Mouse (Mus musculus): ENCODE measurements around the gene Catsperb. TPM values are rescaled to one million over a fixed set of nuclear protein-coding genes. Genes with fewer than 3 reads are reported as not detected.
"Not testable (repeated sequence)": the region's sequence is repeated elsewhere in the genome, so short reads cannot be mapped to it uniquely, and the experiment has no call there.

The Catsperb gene
- not detected in 2 replicates for polyA plus RNA-seq (2014; fragmentation: Nextera tagmentation; extraction: Ambion mirVana)

DNA sequence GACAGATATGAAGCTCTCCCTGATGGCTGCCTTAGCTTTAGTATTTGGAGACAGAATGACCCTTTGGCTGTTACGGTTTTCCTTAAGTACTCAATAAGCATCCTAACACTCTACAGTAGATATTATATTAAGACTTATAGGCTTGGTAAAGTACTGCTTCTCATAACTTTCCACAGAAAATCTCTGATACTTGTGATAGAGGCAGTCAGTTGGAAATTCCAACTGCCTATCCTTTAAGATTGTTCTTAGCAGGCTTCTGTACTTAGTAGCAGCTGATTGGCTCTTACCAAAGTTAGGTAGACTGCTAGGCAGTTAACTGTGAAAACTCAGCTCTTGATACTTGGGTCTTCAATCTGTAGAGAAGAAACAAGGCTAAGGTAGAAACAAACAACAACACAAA lies at the start of gene Catsperb:
Catsperb (plus strand) TSS at position 301 of the 400 bp plus-strand sequence.
- not testable (repeated sequence) for ATAC-seq (ENCODE audit: low FRiP score); H3K4me1 ChIP-seq (ENCODE audit: control insufficient read depth, insufficient read depth, low read length); H3K9me3 ChIP-seq (ENCODE audit: control insufficient read depth, low read length); H3K9ac ChIP-seq (ENCODE audit: low read length); H3K27me3 ChIP-seq (ENCODE audit: control insufficient read depth, insufficient read depth, low read length); DNase-seq (ENCODE audit: low spot score, missing footprints); H3K4me3 ChIP-seq (ENCODE audit: low read depth, low read length); H3K36me3 ChIP-seq (ENCODE audit: control insufficient read depth, insufficient read depth, low read length); H3K4me2 ChIP-seq; H3K27ac ChIP-seq (ENCODE audit: low read depth, low read length)
- 100% methylated on average over 1 of the region's 1 CpGs for WGBS

GRCm38 (mm10) chr12:101361468-101361867 lies 43.0 kb upstream of the Catsperb start:
- H3K36me3 ChIP-seq (ENCODE audit: control insufficient read depth, insufficient read depth, low read length); H3K4me1 ChIP-seq (ENCODE audit: control insufficient read depth, insufficient read depth, low read length); ATAC-seq (ENCODE audit: low FRiP score); H3K9ac ChIP-seq (ENCODE audit: low read length); H3K4me3 ChIP-seq (ENCODE audit: low read depth, low read length); H3K9me3 ChIP-seq (ENCODE audit: control insufficient read depth, low read length); H3K27ac ChIP-seq (ENCODE audit: low read depth, low read length); H3K4me2 ChIP-seq; H3K27me3 ChIP-seq (ENCODE audit: control insufficient read depth, insufficient read depth, low read length); DNase-seq (ENCODE audit: low spot score, missing footprints): not testable (repeated sequence)
- WGBS, result 84% methylated on average over 1 of the region's 1 CpGs

GRCm38 (mm10) chr12:101381460-101381859 lies 23.0 kb upstream of the Catsperb start:
- WGBS, result no CpG with 5 or more reads among the region's 1 CpGs
- ATAC-seq (ENCODE audit: low FRiP score); H3K4me3 ChIP-seq (ENCODE audit: low read depth, low read length); H3K4me2 ChIP-seq; H3K4me1 ChIP-seq (ENCODE audit: control insufficient read depth, insufficient read depth, low read length); H3K27me3 ChIP-seq (ENCODE audit: control insufficient read depth, insufficient read depth, low read length); H3K36me3 ChIP-seq (ENCODE audit: control insufficient read depth, insufficient read depth, low read length); H3K9ac ChIP-seq (ENCODE audit: low read length); H3K27ac ChIP-seq (ENCODE audit: low read depth, low read length); H3K9me3 ChIP-seq (ENCODE audit: control insufficient read depth, low read length); DNase-seq (ENCODE audit: low spot score, missing footprints): not testable (repeated sequence)

DNA sequence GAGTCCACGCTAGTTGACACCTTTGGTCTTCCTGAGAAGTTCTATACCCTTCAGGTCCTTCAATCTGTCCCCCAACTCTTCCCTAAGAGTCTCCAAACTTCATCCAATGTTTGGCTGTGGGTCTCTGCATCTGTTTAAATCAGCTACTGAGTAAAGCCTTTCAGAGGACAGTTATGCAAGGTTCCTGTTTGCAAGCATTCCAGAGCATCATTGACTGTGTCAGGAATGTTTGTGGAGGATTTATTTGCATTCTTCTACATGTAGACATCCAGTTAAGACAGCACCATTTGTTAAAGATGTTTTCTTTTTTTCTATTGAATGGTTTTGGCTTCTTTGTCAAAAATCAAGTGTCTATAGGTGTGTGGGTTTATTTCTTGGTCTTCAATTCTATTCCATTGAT lies 21.7 kb downstream of the Catsperb start:
- 76% methylated on average over 1 of the region's 1 CpGs for WGBS
- no peaks in the 10 kb centered on the region for H3K4me1 ChIP-seq (ENCODE audit: control insufficient read depth, insufficient read depth, low read length)
- no peak overlapping the region for H3K4me3 ChIP-seq (ENCODE audit: low read depth, low read length)
- H3K9me3 ChIP-seq (ENCODE audit: control insufficient read depth, low read length), result no peaks in the 10 kb centered on the region
- DNase-seq (ENCODE audit: low spot score, missing footprints), result no peak
- no peaks in the 10 kb centered on the region for H3K27me3 ChIP-seq (ENCODE audit: control insufficient read depth, insufficient read depth, low read length)
- no peak overlapping the region for H3K4me2 ChIP-seq
- no peak overlapping the region for H3K27ac ChIP-seq (ENCODE audit: low read depth, low read length)
- H3K9ac ChIP-seq (ENCODE audit: low read length), result no peak overlapping the region
- H3K36me3 ChIP-seq (ENCODE audit: control insufficient read depth, insufficient read depth, low read length), result no peaks in the 10 kb centered on the region
- ATAC-seq (ENCODE audit: low FRiP score), result no peak

DNA sequence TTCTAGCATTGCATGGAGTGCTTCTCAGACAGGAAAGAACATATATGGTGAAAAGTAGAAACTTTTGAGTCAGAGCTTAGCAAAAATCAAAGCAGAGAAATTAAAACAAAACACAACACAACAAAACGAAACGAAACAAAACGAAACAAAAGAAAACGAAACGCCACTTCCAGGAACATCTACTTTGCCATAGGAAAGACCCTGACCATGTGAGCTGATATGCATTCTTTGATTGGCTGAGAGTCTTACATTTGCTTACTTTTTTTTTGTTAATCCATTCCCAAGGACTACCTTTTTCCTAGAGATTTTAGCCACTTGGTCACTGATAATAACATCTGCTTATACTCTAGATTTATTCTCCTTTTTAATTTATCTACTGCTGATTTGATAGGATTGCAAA lies 57.6 kb downstream of the Catsperb start:
- Histone ChIP-seq H3K27ac (ENCODE audit: low read depth, low read length) (no peak overlapping the region), H3K36me3 (ENCODE audit: control insufficient read depth, insufficient read depth, low read length) (no peaks in the 10 kb centered on the region), H3K4me2 (no peak overlapping the region), H3K9ac (ENCODE audit: low read length) (no peak overlapping the region), H3K9me3 (ENCODE audit: control insufficient read depth, low read length) (no peaks in the 10 kb centered on the region), H3K27me3 (ENCODE audit: control insufficient read depth, insufficient read depth, low read length) (no peaks in the 10 kb centered on the region), H3K4me1 (ENCODE audit: control insufficient read depth, insufficient read depth, low read length) (no peaks in the 10 kb centered on the region), H3K4me3 (ENCODE audit: low read depth, low read length) (no peak overlapping the region)
- 96% methylated on average over 5 of the region's 5 CpGs for WGBS
- ATAC-seq (ENCODE audit: low FRiP score), result no peak
- DNase-seq (ENCODE audit: low spot score, missing footprints), result no peak

DNA sequence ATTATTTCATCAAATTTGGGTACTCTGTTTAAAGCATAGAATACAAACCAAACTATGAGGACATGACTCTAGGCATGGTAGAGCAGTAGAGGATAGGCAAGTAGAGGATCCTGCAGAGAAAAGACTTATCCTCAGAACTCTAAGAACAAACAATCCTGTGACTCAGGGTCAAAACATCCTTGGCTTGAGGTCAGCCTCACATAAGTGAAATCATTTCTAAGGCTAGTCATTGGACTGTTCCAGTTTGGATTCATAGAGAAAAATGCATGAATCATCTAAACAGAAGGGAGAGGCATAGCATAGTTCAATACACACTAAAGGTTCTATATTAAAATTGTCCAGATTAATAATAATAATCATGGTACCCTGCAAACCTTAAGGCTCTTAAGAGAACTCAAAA lies 79.1 kb downstream of the Catsperb start:
- no peak for ATAC-seq (ENCODE audit: low FRiP score)
- H3K4me3 ChIP-seq (ENCODE audit: low read depth, low read length), result no peak overlapping the region
- DNase-seq (ENCODE audit: low spot score, missing footprints), result no peak
- H3K27ac ChIP-seq (ENCODE audit: low read depth, low read length), result no peak overlapping the region
- no peak overlapping the region for H3K9ac ChIP-seq (ENCODE audit: low read length)
- no peaks in the 10 kb centered on the region for H3K9me3 ChIP-seq (ENCODE audit: control insufficient read depth, low read length)
- no peaks in the 10 kb centered on the region for H3K4me1 ChIP-seq (ENCODE audit: control insufficient read depth, insufficient read depth, low read length)
- H3K4me2 ChIP-seq, result no peak overlapping the region
- no peaks in the 10 kb centered on the region for H3K27me3 ChIP-seq (ENCODE audit: control insufficient read depth, insufficient read depth, low read length)
- no peaks in the 10 kb centered on the region for H3K36me3 ChIP-seq (ENCODE audit: control insufficient read depth, insufficient read depth, low read length)

DNA sequence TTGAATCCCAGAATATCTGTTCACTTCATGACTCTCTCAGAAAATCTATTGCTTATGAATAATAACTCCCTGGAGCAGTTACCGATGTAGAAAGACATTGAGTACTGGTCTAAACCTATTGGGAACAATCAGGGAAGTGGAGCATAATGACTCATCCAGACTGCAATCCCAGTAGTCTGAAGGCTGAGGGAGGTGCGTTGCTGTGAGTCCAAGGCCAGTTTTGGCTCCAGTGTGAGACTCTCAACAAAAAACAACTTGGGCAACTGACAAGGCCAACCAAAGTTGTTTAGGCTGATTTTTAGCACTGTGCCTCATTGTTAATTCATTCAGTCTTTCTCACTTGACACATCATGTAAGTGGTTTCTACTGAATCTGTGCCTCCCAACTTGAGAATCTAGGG lies 106.9 kb downstream of the Catsperb start:
- not testable (repeated sequence) for H3K9me3 ChIP-seq (ENCODE audit: control insufficient read depth, low read length); H3K27ac ChIP-seq (ENCODE audit: low read depth, low read length); ATAC-seq (ENCODE audit: low FRiP score); H3K9ac ChIP-seq (ENCODE audit: low read length); DNase-seq (ENCODE audit: low spot score, missing footprints); H3K36me3 ChIP-seq (ENCODE audit: control insufficient read depth, insufficient read depth, low read length); H3K4me2 ChIP-seq; H3K27me3 ChIP-seq (ENCODE audit: control insufficient read depth, insufficient read depth, low read length); H3K4me3 ChIP-seq (ENCODE audit: low read depth, low read length); H3K4me1 ChIP-seq (ENCODE audit: control insufficient read depth, insufficient read depth, low read length)
- 91% methylated on average over 2 of the region's 2 CpGs for WGBS

- not testable (repeated sequence) for H3K9me3 ChIP-seq (ENCODE audit: control insufficient read depth, low read length); H3K36me3 ChIP-seq (ENCODE audit: control insufficient read depth, insufficient read depth, low read length); H3K4me3 ChIP-seq (ENCODE audit: low read depth, low read length); ATAC-seq (ENCODE audit: low FRiP score); H3K9ac ChIP-seq (ENCODE audit: low read length); H3K4me2 ChIP-seq; H3K4me1 ChIP-seq (ENCODE audit: control insufficient read depth, insufficient read depth, low read length); H3K27me3 ChIP-seq (ENCODE audit: control insufficient read depth, insufficient read depth, low read length); DNase-seq (ENCODE audit: low spot score, missing footprints); H3K27ac ChIP-seq (ENCODE audit: low read depth, low read length)
These were observed 202.2 kb downstream of the Catsperb start for GRCm38 (mm10) chr12:101606622-101607021.

- DNase-seq (ENCODE audit: low spot score, missing footprints) (no peak), ATAC-seq (ENCODE audit: low FRiP score) (no peak)
- no peaks in the 10 kb centered on the region for H3K4me1 ChIP-seq (ENCODE audit: control insufficient read depth, insufficient read depth, low read length)
- H3K4me2 ChIP-seq, result no peak overlapping the region
- no peaks in the 10 kb centered on the region for H3K9me3 ChIP-seq (ENCODE audit: control insufficient read depth, low read length)
- no peaks in the 10 kb centered on the region for H3K36me3 ChIP-seq (ENCODE audit: control insufficient read depth, insufficient read depth, low read length)
- H3K9ac ChIP-seq (ENCODE audit: low read length), result no peak overlapping the region
- WGBS, result 95% methylated on average over 1 of the region's 1 CpGs
- H3K27me3 ChIP-seq (ENCODE audit: control insufficient read depth, insufficient read depth, low read length), result no peaks in the 10 kb centered on the region
- no peak overlapping the region for H3K27ac ChIP-seq (ENCODE audit: low read depth, low read length)
- no peak overlapping the region for H3K4me3 ChIP-seq (ENCODE audit: low read depth, low read length)
These were observed 228.7 kb downstream of the Catsperb start for GRCm38 (mm10) chr12:101633137-101633536.

GRCm38 (mm10) chr12:101667502-101667901 lies 263.0 kb downstream of the Catsperb start:
- Histone ChIP-seq H3K4me3 (ENCODE audit: low read depth, low read length) (no peak overlapping the region), H3K9ac (ENCODE audit: low read length) (no peak overlapping the region), H3K9me3 (ENCODE audit: control insufficient read depth, low read length) (no peaks in the 10 kb centered on the region), H3K27ac (ENCODE audit: low read depth, low read length) (no peak overlapping the region), H3K27me3 (ENCODE audit: control insufficient read depth, insufficient read depth, low read length) (no peaks in the 10 kb centered on the region), H3K4me2 (no peak overlapping the region), H3K4me1 (ENCODE audit: control insufficient read depth, insufficient read depth, low read length) (no peaks in the 10 kb centered on the region), H3K36me3 (ENCODE audit: control insufficient read depth, insufficient read depth, low read length) (no peaks in the 10 kb centered on the region)
- DNase-seq (ENCODE audit: low spot score, missing footprints) (no peak), ATAC-seq (ENCODE audit: low FRiP score) (no peak)
- WGBS, result 95% methylated on average over 2 of the region's 2 CpGs

Data from midbrain, embryonic 11.5 days (tissue).